Mouse (Mus musculus): ENCODE measurements around the gene Cep19. TPM values are rescaled to one million over a fixed set of nuclear protein-coding genes. Genes with fewer than 3 reads are reported as not detected.
"Not testable (repeated sequence)": the region's sequence is repeated elsewhere in the genome, so short reads cannot be mapped to it uniquely, and the experiment has no call there.

Cep19 gene
- total and polyA plus RNA-seq, 2 experiments from 2014 or later = 12.1 to 19.6 TPM

DNA sequence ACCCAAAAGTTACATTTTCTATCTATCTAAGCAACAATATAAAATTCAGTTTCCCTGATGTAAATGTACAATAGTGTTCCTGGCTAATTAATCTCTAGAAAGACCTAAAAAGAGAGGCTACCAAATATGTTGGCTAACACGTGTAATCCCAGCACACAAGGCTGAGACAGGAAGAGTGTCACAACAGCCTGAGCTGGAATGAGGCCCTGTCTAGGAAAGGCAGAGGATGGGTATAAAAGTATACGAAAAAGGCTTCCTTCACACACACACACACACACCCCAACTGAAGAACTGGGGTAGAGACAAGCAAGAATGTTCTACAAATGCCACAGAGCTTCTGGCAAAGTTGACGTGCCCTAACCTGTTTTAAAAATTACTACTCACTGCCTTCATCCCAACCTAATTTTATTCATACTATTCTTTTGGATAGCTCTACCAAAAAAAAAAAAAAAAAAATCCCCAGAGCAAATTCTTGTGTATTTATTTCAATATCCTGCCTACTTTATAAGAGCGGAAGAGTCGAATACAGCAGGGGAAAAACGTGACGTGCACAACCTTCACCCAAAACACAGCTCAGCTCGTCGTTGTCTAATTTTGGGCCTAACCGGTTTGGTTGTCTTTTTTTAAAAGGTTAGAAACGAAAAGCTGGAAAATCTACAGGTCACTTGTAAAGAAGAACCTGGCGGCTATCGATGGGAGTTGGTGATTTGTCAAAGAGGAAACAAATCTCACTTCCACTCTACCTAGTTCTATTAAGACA lies 21.8 kb upstream of the Cep19 start:
- Histone ChIP-seq H3K9me3 (replicated peaks; ENCODE audit: control insufficient read depth, low read length) (no peaks in the 10 kb centered on the region), H3K27me3 (ENCODE audit: control insufficient read depth, insufficient read depth, low read length) (no peaks in the 10 kb centered on the region), H3K4me1 (ENCODE audit: control insufficient read depth, insufficient read depth) (peaks cover 17% of the 10 kb centered on the region), H3K9ac (replicated peaks; ENCODE audit: low read depth, low read length) (peak overlapping the region; percentile 95), H3K27ac (ENCODE audit: low read depth) (peak overlapping the region; percentile 97), H3K36me3 (replicated peaks; ENCODE audit: control insufficient read depth, insufficient read depth, low read length) (no peaks in the 10 kb centered on the region; the same call in 1 of the 2 replicates), H3K4me3 (ENCODE audit: low read depth, low read length) (peak overlapping the region; percentile 87), H3K4me2 (ENCODE audit: low read depth, low read length) (peak overlapping the region; percentile 69)
- ATAC-seq (ENCODE audit: insufficient read depth, low read depth) = no peak
- WGBS = 2% methylated on average over 13 of the region's 13 CpGs
- no peak for TF ChIP-seq EP300 (IDR thresholded peaks at IDR 0.05; ENCODE audit: low read depth)
- no peak for TF ChIP-seq CTCF (IDR thresholded peaks at IDR 0.05; ENCODE audit: low read depth)
- no peak for DNase-seq (ENCODE audit: low spot score)

DNA sequence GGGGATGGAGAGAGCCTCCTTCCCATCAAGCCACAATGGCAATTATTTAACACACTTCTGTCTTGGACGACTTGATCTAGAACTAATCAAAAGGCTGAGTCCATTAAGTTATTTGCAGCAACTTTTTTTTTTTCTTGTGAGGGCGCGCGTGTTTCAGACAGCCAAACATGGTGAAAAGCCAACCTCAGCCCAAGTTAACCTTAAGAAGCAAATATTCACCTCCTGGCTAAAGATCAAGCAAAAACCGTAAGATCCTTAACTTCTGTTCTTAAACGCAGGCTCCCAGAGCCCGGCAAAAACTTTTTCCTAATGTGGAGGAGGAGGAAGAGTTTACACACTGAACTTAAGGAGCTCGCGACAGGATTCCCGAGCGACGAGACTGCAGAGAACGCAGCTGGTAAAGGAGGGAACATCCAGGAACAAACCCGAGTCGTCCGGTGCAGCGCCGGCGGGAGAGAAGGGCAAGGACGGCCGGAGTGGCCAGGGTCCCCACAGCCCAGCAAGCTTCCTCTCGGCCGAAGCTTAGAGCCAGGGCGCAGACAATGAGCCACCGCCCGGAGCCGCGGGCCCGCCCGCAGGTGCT lies 21.1 kb upstream of the Cep19 start:
- H3K27ac ChIP-seq (ENCODE audit: low read depth) = peak overlapping the region; percentile 97
- no peaks in the 10 kb centered on the region for H3K27me3 ChIP-seq (ENCODE audit: control insufficient read depth, insufficient read depth, low read length)
- H3K9ac ChIP-seq (replicated peaks; ENCODE audit: low read depth, low read length) = peak overlapping the region; percentile 95
- TF ChIP-seq CTCF (IDR thresholded peaks at IDR 0.05; ENCODE audit: low read depth) = no peak
- no peak for TF ChIP-seq EP300 (IDR thresholded peaks at IDR 0.05; ENCODE audit: low read depth)
- H3K4me3 ChIP-seq (ENCODE audit: low read depth, low read length) = peak overlapping the region; percentile 87
- peaks cover 2% of the 10 kb centered on the region; the same call in 1 of the 2 replicates for H3K36me3 ChIP-seq (replicated peaks; ENCODE audit: control insufficient read depth, insufficient read depth, low read length)
- H3K4me2 ChIP-seq (ENCODE audit: low read depth, low read length) = peak overlapping the region; percentile 69
- WGBS = under 1% methylated on average over 30 of the region's 30 CpGs
- peak; percentile 36 for DNase-seq (ENCODE audit: low spot score)
- no peaks in the 10 kb centered on the region for H3K9me3 ChIP-seq (replicated peaks; ENCODE audit: control insufficient read depth, low read length)
- peak; percentile 61 for ATAC-seq (ENCODE audit: insufficient read depth, low read depth)
- peaks cover 17% of the 10 kb centered on the region for H3K4me1 ChIP-seq (ENCODE audit: control insufficient read depth, insufficient read depth)

DNA sequence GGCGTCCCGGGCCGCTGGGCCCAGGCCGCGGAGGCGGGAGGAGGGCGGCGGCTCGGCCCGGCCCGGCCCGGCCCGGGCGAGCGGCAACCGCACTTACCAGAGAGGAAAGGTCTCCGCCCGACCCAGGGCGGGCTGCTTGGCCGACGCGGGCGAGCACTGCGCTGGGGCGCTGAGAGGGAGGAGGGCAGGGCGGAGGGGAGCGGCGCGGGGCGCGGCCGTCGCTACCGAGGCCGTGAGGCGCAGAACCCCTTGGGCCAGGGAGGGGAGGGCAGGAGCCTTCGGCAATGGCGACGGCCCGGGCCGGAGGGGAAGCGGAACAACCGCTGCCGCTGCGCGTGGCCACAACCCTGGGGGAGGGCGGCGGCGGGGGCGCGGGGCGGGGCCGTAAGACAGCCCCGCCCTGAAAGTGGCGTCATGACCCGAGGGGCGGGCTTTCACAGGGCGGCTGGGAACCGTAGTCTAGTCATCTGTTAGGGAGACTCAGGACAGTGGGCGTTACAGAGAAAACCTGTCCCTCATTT lies 20.5 kb upstream of the Cep19 start, which contains the start of gene Pak2:
Pak2 (minus strand) TSS at position 352 of the 521 bp plus-strand sequence.
- peaks cover 5% of the 10 kb centered on the region; the same call in 1 of the 2 replicates for H3K36me3 ChIP-seq (replicated peaks; ENCODE audit: control insufficient read depth, insufficient read depth, low read length)
- TF ChIP-seq EP300 (IDR thresholded peaks at IDR 0.05; ENCODE audit: low read depth) (no peak), CTCF (IDR thresholded peaks at IDR 0.05; ENCODE audit: low read depth) (no peak)
- under 1% methylated on average over 30 of the region's 60 CpGs for WGBS

DNA sequence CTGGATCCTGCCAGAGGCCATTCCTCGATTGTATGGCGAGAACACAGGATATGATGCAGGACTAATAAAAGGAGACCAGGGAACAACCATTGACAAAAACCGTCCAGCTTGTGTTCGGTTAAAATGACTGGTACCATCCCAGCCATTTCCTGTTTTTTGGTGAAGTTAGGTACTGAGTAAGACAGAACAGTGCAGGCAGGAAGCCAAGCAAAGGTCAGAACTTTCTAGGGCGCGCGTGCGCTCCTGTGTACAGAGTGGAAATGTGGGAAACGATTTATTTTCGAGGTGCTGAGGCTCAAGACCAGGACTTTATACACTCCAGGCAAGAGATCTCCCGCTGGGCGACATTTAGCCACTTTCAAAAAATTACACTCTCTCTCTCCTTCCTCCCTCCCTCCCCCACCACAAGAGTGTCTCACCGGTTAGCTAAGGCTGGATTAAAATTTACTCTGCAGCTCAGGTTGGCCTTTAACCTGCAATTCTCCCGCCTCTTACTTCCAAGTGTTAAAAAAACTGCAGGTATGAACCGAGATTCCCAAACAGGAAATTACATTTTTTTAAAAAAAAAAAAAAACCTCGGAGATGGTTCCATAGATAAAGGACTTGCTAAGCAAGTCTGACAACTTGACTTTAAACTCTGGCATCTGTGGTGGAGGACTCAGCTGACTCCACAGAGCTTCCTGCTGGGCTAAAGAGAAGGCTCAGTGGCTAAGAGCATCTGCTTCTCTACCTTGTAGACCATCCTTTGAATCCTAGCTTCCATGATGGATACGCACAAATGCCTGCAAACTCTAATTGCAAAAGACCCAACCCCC lies 11.8 kb upstream of the Cep19 start:
- Histone ChIP-seq H3K4me2 (ENCODE audit: low read depth, low read length) (peak overlapping the region; percentile 21; the same call in 1 of the 2 replicates), H3K27ac (ENCODE audit: low read depth) (peak overlapping the region; percentile 61)

More for the DNA sequence above, 20.5 kb upstream of the Cep19 start, which contains the start of gene Pak2:
- Histone ChIP-seq H3K4me1 (ENCODE audit: control insufficient read depth, insufficient read depth) (peaks cover 17% of the 10 kb centered on the region), H3K27ac (ENCODE audit: low read depth) (peak within 1 kb of the TSS; percentile 97), H3K4me2 (ENCODE audit: low read depth, low read length) (peak within 1 kb of the TSS; percentile 69), H3K9me3 (replicated peaks; ENCODE audit: control insufficient read depth, low read length) (no peaks in the 10 kb centered on the region), H3K4me3 (ENCODE audit: low read depth, low read length) (peak within 1 kb of the TSS; percentile 87), H3K9ac (replicated peaks; ENCODE audit: low read depth, low read length) (peak within 1 kb of the TSS; percentile 95), H3K27me3 (ENCODE audit: control insufficient read depth, insufficient read depth, low read length) (no peaks in the 10 kb centered on the region)
- ATAC-seq (ENCODE audit: insufficient read depth, low read depth) (peak; percentile 97), DNase-seq (ENCODE audit: low spot score) (peak; percentile 86)

DNA sequence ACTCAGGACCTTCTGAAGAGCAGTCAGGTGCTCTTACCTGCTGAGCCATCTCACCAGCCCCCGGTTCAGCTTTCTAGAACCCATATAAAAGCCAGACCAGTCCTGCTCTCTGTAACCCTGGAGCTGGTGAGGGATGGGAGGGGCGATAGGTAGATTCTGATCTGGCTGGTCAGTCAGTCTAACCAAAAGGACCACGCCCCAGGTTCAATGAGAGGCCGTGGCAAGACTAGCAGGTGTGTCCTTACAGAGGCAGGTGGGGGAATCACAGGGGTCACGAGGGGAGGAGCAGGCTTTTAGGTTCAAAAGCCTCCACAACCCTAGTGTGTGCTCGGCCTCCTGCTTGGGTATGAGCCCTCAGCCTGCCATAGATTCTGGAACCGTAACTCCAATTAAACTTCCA lies 8.1 kb upstream of the Cep19 start:
- Histone ChIP-seq H3K36me3 (replicated peaks; ENCODE audit: control insufficient read depth, insufficient read depth, low read length) (peaks cover 57% of the 10 kb centered on the region), H3K27me3 (ENCODE audit: control insufficient read depth, insufficient read depth, low read length) (no peaks in the 10 kb centered on the region), H3K9ac (replicated peaks; ENCODE audit: low read depth, low read length) (no peak overlapping the region), H3K27ac (ENCODE audit: low read depth) (no peak overlapping the region), H3K4me2 (ENCODE audit: low read depth, low read length) (no peak overlapping the region), H3K4me3 (ENCODE audit: low read depth, low read length) (no peak overlapping the region), H3K4me1 (ENCODE audit: control insufficient read depth, insufficient read depth) (no peaks in the 10 kb centered on the region), H3K9me3 (replicated peaks; ENCODE audit: control insufficient read depth, low read length) (no peaks in the 10 kb centered on the region)
- DNase-seq (ENCODE audit: low spot score) = no peak
- TF ChIP-seq CTCF (IDR thresholded peaks at IDR 0.05; ENCODE audit: low read depth) (no peak), EP300 (IDR thresholded peaks at IDR 0.05; ENCODE audit: low read depth) (no peak)
- ATAC-seq (ENCODE audit: insufficient read depth, low read depth) = no peak
- 93% methylated on average over 7 of the region's 7 CpGs for WGBS

More for the DNA sequence above, 11.8 kb upstream of the Cep19 start:
- no peak overlapping the region for H3K4me3 ChIP-seq (ENCODE audit: low read depth, low read length)
- no peaks in the 10 kb centered on the region for H3K4me1 ChIP-seq (ENCODE audit: control insufficient read depth, insufficient read depth)
- peaks cover 67% of the 10 kb centered on the region for H3K36me3 ChIP-seq (replicated peaks; ENCODE audit: control insufficient read depth, insufficient read depth, low read length)
- no peak overlapping the region for H3K9ac ChIP-seq (replicated peaks; ENCODE audit: low read depth, low read length)
- no peaks in the 10 kb centered on the region for H3K9me3 ChIP-seq (replicated peaks; ENCODE audit: control insufficient read depth, low read length)
- ATAC-seq (ENCODE audit: insufficient read depth, low read depth) (no peak), DNase-seq (ENCODE audit: low spot score) (no peak)
- TF ChIP-seq CTCF (IDR thresholded peaks at IDR 0.05; ENCODE audit: low read depth) = no peak
- WGBS = 58% methylated on average over 17 of the region's 17 CpGs
- H3K27me3 ChIP-seq (ENCODE audit: control insufficient read depth, insufficient read depth, low read length) = no peaks in the 10 kb centered on the region

DNA sequence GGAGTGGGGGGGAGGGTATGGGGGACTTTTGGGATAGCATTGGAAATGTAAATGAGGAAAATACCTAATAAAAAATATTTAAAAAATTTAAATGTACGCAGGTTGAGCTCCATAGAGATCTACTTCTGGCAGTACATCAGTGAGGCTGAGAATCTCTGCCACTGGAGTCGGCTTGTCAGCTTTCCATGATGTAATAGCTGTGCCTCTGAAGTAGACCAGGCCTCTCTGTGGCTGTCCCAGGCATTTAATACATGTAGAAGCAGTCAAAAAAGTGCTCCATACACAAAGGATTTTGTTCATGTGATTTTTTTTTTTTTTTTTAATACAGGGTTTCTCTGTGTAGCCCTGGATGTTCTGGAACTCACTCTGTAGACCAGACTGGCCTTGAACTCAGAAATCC lies 1.8 kb upstream of the Cep19 start:
- H3K4me1 ChIP-seq (ENCODE audit: control insufficient read depth, insufficient read depth) = peaks cover 13% of the 10 kb centered on the region

More for the DNA sequence above, 1.8 kb upstream of the Cep19 start:
- H3K36me3 ChIP-seq (replicated peaks; ENCODE audit: control insufficient read depth, insufficient read depth, low read length) = peaks cover 12% of the 10 kb centered on the region; the same call in 1 of the 2 replicates
- 70% methylated on average over 2 of the region's 2 CpGs for WGBS
- not testable (repeated sequence) for H3K27me3 ChIP-seq (ENCODE audit: control insufficient read depth, insufficient read depth, low read length); H3K9ac ChIP-seq (replicated peaks; ENCODE audit: low read depth, low read length); H3K27ac ChIP-seq (ENCODE audit: low read depth); H3K9me3 ChIP-seq (replicated peaks; ENCODE audit: control insufficient read depth, low read length); DNase-seq (ENCODE audit: low spot score); H3K4me3 ChIP-seq (ENCODE audit: low read depth, low read length); ATAC-seq (ENCODE audit: insufficient read depth, low read depth); H3K4me2 ChIP-seq (ENCODE audit: low read depth, low read length)

Measured in heart, postnatal 0 days (tissue).